Mouse (Mus musculus): Measurements from ENCODE around the gene Map3k5.
A peak's percentile ranks its signal among the peaks of the same experiment; 100 is the strongest.

Gene Map3k5

GRCm38 (mm10) chr10:20104271-20104931, 170.1 kb downstream of the Map3k5 start:
- DNase-seq (ENCODE audit: low read depth, low spot score): no peak

GRCm38 (mm10) chr10:20105575-20105974, 171.3 kb downstream of the Map3k5 start:
- DNase-seq (ENCODE audit: low read depth, low spot score): no peak

- no peak for DNase-seq (ENCODE audit: low read depth, low spot score)
These were observed 172.8 kb downstream of the Map3k5 start for GRCm38 (mm10) chr10:20107031-20107430.

GRCm38 (mm10) chr10:20111508-20111907, 177.2 kb downstream of the Map3k5 start:
- DNase-seq (ENCODE audit: low read depth, low spot score): no peak

GRCm38 (mm10) chr10:20112026-20112973, 178.0 kb downstream of the Map3k5 start:
- DNase-seq (ENCODE audit: low read depth, low spot score): no peak

- no peak for DNase-seq (ENCODE audit: low read depth, low spot score)
These were observed 185.5 kb downstream of the Map3k5 start for GRCm38 (mm10) chr10:20119504-20120425.

- DNase-seq (ENCODE audit: low read depth, low spot score): no peak
These were observed 187.7 kb downstream of the Map3k5 start for GRCm38 (mm10) chr10:20121981-20122380.

- DNase-seq (ENCODE audit: low read depth, low spot score): no peak
These were observed 189.1 kb downstream of the Map3k5 start for GRCm38 (mm10) chr10:20123401-20123800.

- DNase-seq (ENCODE audit: low read depth, low spot score): no peak
These were observed 190.3 kb downstream of the Map3k5 start for GRCm38 (mm10) chr10:20124576-20124975.

GRCm38 (mm10) chr10:20125226-20125625, 191.0 kb downstream of the Map3k5 start:
- DNase-seq (ENCODE audit: low read depth, low spot score): peak; percentile 46

- DNase-seq (ENCODE audit: low read depth, low spot score): no peak
These were observed 198.8 kb downstream of the Map3k5 start for GRCm38 (mm10) chr10:20132933-20133652.

GRCm38 (mm10) chr10:20135350-20136058, 201.2 kb downstream of the Map3k5 start:
- no peak for DNase-seq (ENCODE audit: low read depth, low spot score)

- DNase-seq (ENCODE audit: low read depth, low spot score): no peak
These were observed 202.2 kb downstream of the Map3k5 start for GRCm38 (mm10) chr10:20136505-20136904.

GRCm38 (mm10) chr10:20141376-20141775, 207.1 kb downstream of the Map3k5 start:
- DNase-seq (ENCODE audit: low read depth, low spot score): no peak

- no peak for DNase-seq (ENCODE audit: low read depth, low spot score)
These were observed 214.0 kb downstream of the Map3k5 start, which contains the start of gene Map7 for GRCm38 (mm10) chr10:20148130-20148772. Gene Map7, plus strand, starts transcription at chr10:20148471.

GRCm38 (mm10) chr10:20148773-20149120, 214.5 kb downstream of the Map3k5 start:
- peak; percentile 71 for DNase-seq (ENCODE audit: low read depth, low spot score)

- DNase-seq (ENCODE audit: low read depth, low spot score): no peak
These were observed 215.0 kb downstream of the Map3k5 start for GRCm38 (mm10) chr10:20149121-20149834.

GRCm38 (mm10) chr10:20149835-20150355, 215.6 kb downstream of the Map3k5 start:
- DNase-seq (ENCODE audit: low read depth, low spot score): no peak

GRCm38 (mm10) chr10:20152131-20152530, 217.9 kb downstream of the Map3k5 start:
- DNase-seq (ENCODE audit: low read depth, low spot score): no peak

Measured in retina, postnatal 7 days (tissue).